Mouse (Mus musculus): Measurements from ENCODE around the gene Plekha1.

The Plekha1 gene

GRCm38 (mm10) chr7:130959868-130960267, 94.3 kb downstream of the Plekha1 start:
- DNase-seq = no peak

GRCm38 (mm10) chr7:130961429-130961828, 95.9 kb downstream of the Plekha1 start:
- no peak for DNase-seq

Data from right cerebral cortex, postnatal 25 days (tissue).